Mouse (Mus musculus) liver, embryonic 15.5 days (tissue): Measurements from ENCODE around the gene Mki67. TPM values are rescaled to one million over a fixed set of nuclear protein-coding genes. Genes with fewer than 3 reads are reported as not detected.
A peak's percentile ranks its signal among the peaks of the same experiment; 100 is the strongest.

ENCODE experiments used
- ATAC-seq: fragments of 200-750 bp; cut with Nextera tagmentation; 2 replicates; pipeline ENCODE4 v1.8.0; 2017; ENCODE audit warnings: moderate number of reproducible peaks, mild to moderate bottlenecking, moderate library complexity; ENCODE audit not compliant: insufficient read depth
- H3K27ac ChIP-seq: fragments of 300-500 bp; sonication (generic); replicated peaks from 2 replicates; pipeline ENCODE4 v1.5.1; 2015; ENCODE audit warnings: mild to moderate bottlenecking, inconsistent platforms
- H3K27me3 ChIP-seq: fragments of 300-500 bp; sonication (generic); 2 replicates; pipeline ENCODE4 v1.6.1; 2015; ENCODE audit warnings: mild to moderate bottlenecking, inconsistent platforms
- H3K36me3 ChIP-seq: fragments of 300-500 bp; sonication (generic); replicated peaks from 2 replicates; pipeline ENCODE4 v1.6.1; 2015; ENCODE audit warnings: moderate library complexity, mild to moderate bottlenecking, inconsistent platforms
- H3K4me1 ChIP-seq: fragments of 300-500 bp; sonication (generic); replicated peaks from 2 replicates; pipeline ENCODE4 v1.6.1; 2015; ENCODE audit warnings: inconsistent platforms
- H3K4me2 ChIP-seq: fragments of 300-500 bp; sonication (generic); 2 replicates; pipeline ENCODE4 v1.6.1; 2015; ENCODE audit warnings: moderate library complexity, mild to moderate bottlenecking, inconsistent platforms
- H3K4me3 ChIP-seq: fragments of 300-500 bp; sonication (generic); replicated peaks from 2 replicates; pipeline ENCODE4 v1.5.1; 2015; ENCODE audit warnings: mild to moderate bottlenecking, inconsistent platforms
- H3K9ac ChIP-seq: fragments of 300-500 bp; sonication (generic); 2 replicates; pipeline ENCODE4 v1.6.1; 2015; ENCODE audit warnings: moderate library complexity, mild to moderate bottlenecking, inconsistent platforms
- H3K9me3 ChIP-seq: fragments of 300-500 bp; sonication (generic); replicated peaks from 2 replicates; pipeline ENCODE4 v1.6.1; 2016; ENCODE audit warnings: inconsistent platforms
- WGBS: fragments of 180-500 bp; shearing (Covaris S2); methylation state at CpG from one replicate; pipeline ENCODE4 v1.1.7; 2015; ENCODE audit warnings: mixed read lengths; ENCODE audit not compliant: insufficient replicate concordance; 5-methylcytosine and 5-hydroxymethylcytosine counted together
- polyA plus RNA-seq: library from polyadenylated mRNA; unstranded; fragments of >200 nt; fragmentation: Nextera tagmentation; extraction: Ambion mirVana; gene quantifications from 2 replicates; pipeline ENCODE4 v1.2.1, GENCODE M21; 2015

The Mki67 gene
- polyA plus RNA-seq, 1 experiment from 2014 or later, result 99.4 TPM

DNA sequence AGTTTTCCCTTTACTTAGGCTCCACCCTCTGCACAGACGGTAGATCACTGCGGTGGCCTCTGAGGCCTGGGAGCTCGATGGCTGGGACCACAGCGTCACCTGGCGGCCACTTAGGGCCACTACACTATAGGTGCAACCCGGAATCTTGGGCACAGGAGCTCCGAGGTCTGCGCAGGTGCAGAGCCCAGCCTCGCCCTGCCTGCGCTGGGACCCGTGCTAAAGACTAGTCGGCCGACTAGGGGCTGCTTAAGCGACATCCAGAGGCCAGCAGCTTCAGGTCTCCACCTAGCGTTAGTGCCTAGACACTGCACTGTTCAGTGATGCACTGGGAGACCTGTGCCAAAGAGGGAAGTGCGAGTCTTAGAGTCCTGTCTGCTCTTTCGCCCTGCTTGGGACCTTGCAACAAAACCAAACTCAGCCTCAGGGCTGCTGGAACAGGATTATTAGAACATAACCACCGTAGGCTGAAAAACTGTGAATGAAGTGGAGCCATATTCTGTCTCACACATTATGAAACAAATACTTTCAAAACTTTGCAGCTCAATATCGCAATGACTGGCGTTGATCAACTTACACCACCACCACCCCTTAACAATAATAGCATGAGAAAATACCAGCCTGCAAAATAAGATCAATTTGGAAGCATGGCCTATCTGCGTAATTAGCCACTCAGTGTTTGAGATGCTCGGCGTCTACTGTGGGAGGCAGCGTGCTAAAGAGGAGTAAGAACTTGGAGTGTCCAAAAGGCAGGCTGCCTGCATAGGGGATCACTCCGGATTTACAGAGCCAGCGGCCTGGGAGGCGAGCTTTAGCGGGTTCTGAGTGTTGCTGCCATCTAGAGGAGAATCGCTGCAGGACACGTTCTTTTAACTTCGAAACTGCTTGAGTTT lies 19.8 kb upstream of the Mki67 start:
- Histone ChIP-seq H3K9ac (peak overlapping the region; percentile 29; the same call in 1 of the 2 replicates), H3K4me2 (peak overlapping the region; percentile 72), H3K27me3 (peaks cover 4% of the 10 kb centered on the region; the same call in 1 of the 2 replicates), H3K4me3 (peak overlapping the region; percentile 41), H3K9me3 (no peaks in the 10 kb centered on the region), H3K4me1 (peaks cover 17% of the 10 kb centered on the region), H3K36me3 (no peaks in the 10 kb centered on the region), H3K27ac (0 out of 2 replicates have a peak overlapping the region, but pooled peaks have one; percentile 29)
- WGBS, result 9% methylated on average over 31 of the region's 31 CpGs
- peak; percentile 97 for ATAC-seq

- Histone ChIP-seq H3K4me3 (no peak overlapping the region), H3K4me1 (peaks cover 17% of the 10 kb centered on the region), H3K9me3 (no peaks in the 10 kb centered on the region), H3K27ac (no peak overlapping the region; the same call in 1 of the 2 replicates), H3K27me3 (no peaks in the 10 kb centered on the region), H3K4me2 (peak overlapping the region; percentile 72), H3K9ac (0 out of 2 replicates have a peak overlapping the region, but pooled peaks have one; percentile 29), H3K36me3 (no peaks in the 10 kb centered on the region)
- 77% methylated on average over 9 of the region's 9 CpGs for WGBS
- no peak for ATAC-seq
Measured at GRCm38 (mm10) chr7:135734911-135735646, 18.9 kb upstream of the Mki67 start.

- Histone ChIP-seq H3K4me1 (peaks cover 17% of the 10 kb centered on the region), H3K36me3 (no peaks in the 10 kb centered on the region), H3K9ac (no peak overlapping the region), H3K4me2 (no peak overlapping the region), H3K9me3 (no peaks in the 10 kb centered on the region), H3K27me3 (no peaks in the 10 kb centered on the region), H3K27ac (no peak overlapping the region; the same call in 1 of the 2 replicates), H3K4me3 (no peak overlapping the region)
- ATAC-seq, result no peak
- WGBS, result 78% methylated on average over 5 of the region's 5 CpGs
Measured at GRCm38 (mm10) chr7:135734379-135734778, 18.2 kb upstream of the Mki67 start.

GRCm38 (mm10) chr7:135728038-135728437 lies 11.9 kb upstream of the Mki67 start:
- Histone ChIP-seq H3K9me3 (no peaks in the 10 kb centered on the region), H3K4me2 (no peak overlapping the region), H3K9ac (no peak overlapping the region), H3K4me3 (no peak overlapping the region), H3K36me3 (no peaks in the 10 kb centered on the region), H3K4me1 (peaks cover 15% of the 10 kb centered on the region), H3K27me3 (0 out of 2 replicates have a peak, but pooled peaks cover 5% of the 10 kb centered on the region), H3K27ac (no peak overlapping the region)
- 82% methylated on average over 12 of the region's 12 CpGs for WGBS
- no peak for ATAC-seq

- Histone ChIP-seq H3K9ac (no peak overlapping the region), H3K4me3 (no peak overlapping the region), H3K27me3 (0 out of 2 replicates have a peak, but pooled peaks cover 5% of the 10 kb centered on the region), H3K27ac (no peak overlapping the region), H3K9me3 (no peaks in the 10 kb centered on the region), H3K4me1 (peaks cover 28% of the 10 kb centered on the region), H3K4me2 (no peak overlapping the region), H3K36me3 (no peaks in the 10 kb centered on the region)
- WGBS, result 60% methylated on average over 1 of the region's 1 CpGs
- ATAC-seq, result no peak
Measured at GRCm38 (mm10) chr7:135726707-135727106, 10.5 kb upstream of the Mki67 start.

DNA sequence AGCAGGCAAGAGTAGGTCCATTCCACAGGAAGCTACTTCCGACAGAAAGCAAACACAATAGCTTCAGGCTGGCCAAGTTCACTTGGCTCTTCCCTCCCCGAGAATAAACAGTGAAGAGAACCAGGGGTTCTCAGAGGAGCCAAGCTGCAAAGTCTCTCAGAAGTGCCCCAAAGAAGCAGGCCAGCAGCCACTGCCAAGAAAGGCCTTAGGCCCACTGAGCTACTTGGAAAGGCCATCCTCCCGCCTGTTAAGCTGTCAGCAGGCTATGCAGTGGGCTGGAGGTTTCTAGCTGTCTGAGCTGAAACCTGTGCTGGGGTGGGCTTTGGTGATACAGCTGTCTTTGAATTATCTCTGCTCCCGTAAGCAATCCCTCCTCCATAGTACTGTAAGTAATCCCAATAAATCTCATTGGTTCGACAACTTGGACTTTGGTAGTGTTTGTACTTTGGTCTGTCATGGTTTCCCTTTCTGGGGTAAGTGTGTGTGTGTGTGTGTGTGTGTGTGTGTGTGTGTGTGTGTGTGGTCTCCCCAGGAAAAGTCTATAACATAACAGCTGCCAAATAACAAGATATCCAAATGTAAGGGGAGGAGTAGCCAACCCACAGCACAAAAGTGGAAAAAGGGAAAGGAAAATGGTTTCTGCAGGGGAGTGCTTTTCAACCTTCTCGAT lies 7.6 kb upstream of the Mki67 start:
- H3K9ac ChIP-seq, result peak overlapping the region; percentile 31
- H3K4me3 ChIP-seq, result 0 out of 2 replicates have a peak overlapping the region, but pooled peaks have one; percentile 55
- peaks cover 49% of the 10 kb centered on the region for H3K4me1 ChIP-seq
- H3K36me3 ChIP-seq, result no peaks in the 10 kb centered on the region
- WGBS, result 57% methylated on average over 6 of the region's 6 CpGs
- H3K27me3 ChIP-seq, result 0 out of 2 replicates have a peak, but pooled peaks cover 5% of the 10 kb centered on the region
- H3K9me3 ChIP-seq, result no peaks in the 10 kb centered on the region
- H3K4me2 ChIP-seq, result peak overlapping the region; percentile 76
- H3K27ac ChIP-seq, result peak overlapping the region; percentile 100
- ATAC-seq, result no peak

- 40% methylated on average over 6 of the region's 6 CpGs for WGBS
- Histone ChIP-seq H3K9ac (peak overlapping the region; percentile 65), H3K36me3 (no peaks in the 10 kb centered on the region), H3K4me2 (peak overlapping the region; percentile 76), H3K4me3 (peak overlapping the region; percentile 55), H3K9me3 (no peaks in the 10 kb centered on the region), H3K4me1 (peaks cover 62% of the 10 kb centered on the region), H3K27me3 (0 out of 2 replicates have a peak, but pooled peaks cover 5% of the 10 kb centered on the region), H3K27ac (peak overlapping the region; percentile 100)
- ATAC-seq, result peak; percentile 54
Measured at GRCm38 (mm10) chr7:135722011-135722838, 6.1 kb upstream of the Mki67 start.

GRCm38 (mm10) chr7:135721436-135721992 lies 5.4 kb upstream of the Mki67 start:
- Histone ChIP-seq H3K27me3 (0 out of 2 replicates have a peak, but pooled peaks cover 5% of the 10 kb centered on the region), H3K9ac (peak overlapping the region; percentile 65), H3K4me2 (peak overlapping the region; percentile 76), H3K27ac (peak overlapping the region; percentile 100), H3K36me3 (no peaks in the 10 kb centered on the region), H3K4me1 (peaks cover 68% of the 10 kb centered on the region), H3K9me3 (no peaks in the 10 kb centered on the region), H3K4me3 (peak overlapping the region; percentile 55)
- 11% methylated on average over 7 of the region's 7 CpGs for WGBS
- ATAC-seq, result peak; percentile 95

DNA sequence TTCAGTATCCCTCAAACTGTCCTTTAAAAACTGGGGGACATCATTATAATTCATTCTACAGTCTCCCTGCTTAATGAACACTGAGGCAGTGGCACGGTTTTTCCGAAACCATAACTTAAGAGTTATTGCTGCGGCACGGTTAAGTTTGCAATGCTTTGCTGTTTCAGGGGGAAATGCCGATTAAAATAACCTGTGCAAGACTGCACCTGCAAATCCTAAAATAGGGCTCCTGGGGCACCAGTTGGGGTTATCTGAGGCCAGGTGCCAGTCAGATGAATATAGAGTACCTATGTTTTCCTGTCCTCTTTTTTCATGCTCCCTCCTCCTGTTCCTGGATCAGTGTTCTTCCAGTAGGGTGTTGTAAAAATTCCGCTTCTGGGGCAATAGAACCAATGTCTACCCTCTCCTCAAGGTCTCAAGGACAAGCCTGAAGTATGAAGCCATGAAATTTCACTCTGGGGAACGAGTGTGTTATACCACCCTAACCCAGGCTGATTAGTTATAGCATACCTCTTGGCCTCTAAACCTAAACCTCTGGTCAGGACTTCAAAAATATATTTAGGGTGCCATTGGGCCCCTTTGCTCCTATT lies 902 bp upstream of the Mki67 start:
- 52% methylated on average over 7 of the region's 7 CpGs for WGBS

More for the DNA sequence above, 902 bp upstream of the Mki67 start:
- peaks cover 60% of the 10 kb centered on the region for H3K4me1 ChIP-seq
- peak overlapping the region; percentile 79 for H3K27ac ChIP-seq
- peak overlapping the region; percentile 59 for H3K9ac ChIP-seq
- peak overlapping the region; percentile 75 for H3K4me2 ChIP-seq
- peaks cover 18% of the 10 kb centered on the region for H3K36me3 ChIP-seq
- no peaks in the 10 kb centered on the region for H3K27me3 ChIP-seq
- ATAC-seq, result no peak
- H3K4me3 ChIP-seq, result peak overlapping the region; percentile 57
- no peaks in the 10 kb centered on the region for H3K9me3 ChIP-seq
